Mouse (Mus musculus): Measurements from ENCODE around the gene Asb10.
"Not testable (repeated sequence)": the region's sequence is repeated elsewhere in the genome, so short reads cannot be mapped to it uniquely, and the experiment has no call there.

Asb10 gene

DNA sequence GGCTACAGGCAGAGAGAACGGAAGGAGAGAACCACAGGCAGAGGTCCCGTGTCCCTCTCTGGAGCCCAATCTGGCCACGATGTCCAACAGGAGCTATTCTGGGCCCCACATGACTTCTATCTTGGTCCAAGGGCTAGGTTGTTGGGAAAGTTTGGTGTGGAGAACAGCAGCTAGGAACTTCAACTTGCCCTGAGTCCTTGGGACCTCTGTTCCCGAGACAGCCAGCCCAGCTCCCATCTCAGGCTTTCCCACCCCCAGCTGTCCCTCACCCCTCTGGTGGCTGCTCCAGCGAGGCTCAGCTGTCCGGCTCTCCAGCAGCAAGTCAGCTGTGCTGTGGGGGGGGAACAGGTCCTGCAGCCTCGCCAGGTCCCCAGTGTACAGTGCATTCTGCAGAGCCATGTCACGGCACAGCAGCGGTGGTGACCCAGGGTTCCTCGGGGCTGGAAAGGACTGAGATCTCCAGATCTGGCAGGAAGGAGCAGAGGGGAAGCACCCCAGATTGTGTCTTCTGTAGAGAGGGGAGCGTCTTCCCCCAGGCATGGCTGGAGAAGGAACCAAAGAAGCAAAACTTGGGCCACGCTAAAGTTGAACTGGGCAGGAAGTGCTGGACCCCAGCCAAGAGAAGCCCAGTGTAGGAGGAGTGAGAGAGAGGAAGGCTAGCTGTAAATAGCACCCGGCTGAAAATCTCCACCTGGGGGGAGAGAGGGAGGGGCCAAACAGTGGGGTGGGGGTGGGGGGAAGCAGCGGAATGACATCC is at the start of gene Asb10:
Gene Asb10 (minus strand): TSS at position 592 of the 757 bp plus-strand sequence.
- in situ Hi-C loops (cut with MboI, MseI), result no loop called here

DNA sequence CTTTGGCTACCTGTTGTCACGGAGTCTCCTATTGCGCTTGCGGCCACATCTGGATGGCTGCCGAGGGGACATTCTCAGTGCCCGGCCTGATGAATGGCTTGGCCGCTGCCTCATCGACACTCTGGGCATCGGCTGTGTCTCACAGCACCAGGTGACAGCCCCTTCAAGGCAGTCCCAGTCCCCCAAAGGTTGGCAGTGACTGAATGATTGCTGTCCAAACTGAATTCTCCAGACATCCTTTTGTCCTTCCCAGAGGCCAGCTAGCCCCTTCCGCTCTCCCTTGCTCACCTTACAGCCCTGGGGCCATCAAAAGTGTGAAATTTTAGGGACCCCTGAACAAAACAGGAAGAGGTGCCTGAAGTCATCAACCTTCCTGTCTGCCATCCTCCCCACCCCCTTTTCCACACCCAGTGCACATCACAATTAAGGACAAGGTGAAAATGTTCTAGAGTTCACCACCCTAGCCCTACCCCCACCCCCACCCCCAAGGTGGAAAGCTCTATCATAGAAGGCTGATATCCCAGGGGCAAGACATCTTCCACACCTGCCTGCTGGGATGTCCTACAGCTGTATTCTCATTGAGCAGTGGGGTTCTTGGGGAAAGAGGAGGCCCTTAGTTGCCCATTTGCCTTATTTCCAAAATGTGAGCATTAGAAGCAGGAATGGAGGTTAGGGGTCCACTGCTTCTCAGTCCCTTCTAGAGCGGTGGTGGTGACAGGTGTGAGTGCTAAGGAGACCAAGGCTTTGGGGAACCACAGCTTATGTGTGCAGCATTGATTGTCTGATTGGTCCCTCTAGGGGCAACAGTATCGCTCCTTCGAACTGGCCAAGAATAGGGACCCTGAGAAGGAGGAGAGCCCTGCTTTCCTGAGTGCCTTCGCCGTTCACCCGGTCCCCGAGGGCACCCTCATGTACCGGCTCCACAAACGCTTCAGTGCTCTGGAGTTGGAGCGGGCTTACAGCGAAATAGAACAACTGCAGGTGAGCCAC is 49.0 kb upstream of the Asb10 start:
- in situ Hi-C loops (cut with MboI, MseI), result no loop called here

DNA sequence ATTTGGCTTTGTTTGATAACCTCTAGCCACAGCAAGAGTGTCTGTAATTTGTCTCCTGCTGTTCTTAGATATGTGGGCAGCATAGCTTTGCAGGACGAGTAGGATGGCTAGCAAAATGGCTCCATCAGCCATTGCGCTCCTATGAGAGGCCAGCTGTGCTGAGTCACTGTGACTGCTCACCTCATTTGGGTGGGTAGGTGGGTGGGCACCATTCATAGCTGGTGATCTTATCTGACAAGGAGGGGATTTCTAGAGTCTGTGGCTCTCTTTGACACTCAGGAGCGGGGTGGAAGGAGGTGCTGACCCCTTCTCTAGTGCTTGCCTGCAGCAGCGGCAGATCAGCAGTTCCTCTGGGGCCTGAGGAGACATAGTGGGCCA is 46.4 kb upstream of the Asb10 start:
- in situ Hi-C loops (cut with MboI, MseI), result no loop called here

DNA sequence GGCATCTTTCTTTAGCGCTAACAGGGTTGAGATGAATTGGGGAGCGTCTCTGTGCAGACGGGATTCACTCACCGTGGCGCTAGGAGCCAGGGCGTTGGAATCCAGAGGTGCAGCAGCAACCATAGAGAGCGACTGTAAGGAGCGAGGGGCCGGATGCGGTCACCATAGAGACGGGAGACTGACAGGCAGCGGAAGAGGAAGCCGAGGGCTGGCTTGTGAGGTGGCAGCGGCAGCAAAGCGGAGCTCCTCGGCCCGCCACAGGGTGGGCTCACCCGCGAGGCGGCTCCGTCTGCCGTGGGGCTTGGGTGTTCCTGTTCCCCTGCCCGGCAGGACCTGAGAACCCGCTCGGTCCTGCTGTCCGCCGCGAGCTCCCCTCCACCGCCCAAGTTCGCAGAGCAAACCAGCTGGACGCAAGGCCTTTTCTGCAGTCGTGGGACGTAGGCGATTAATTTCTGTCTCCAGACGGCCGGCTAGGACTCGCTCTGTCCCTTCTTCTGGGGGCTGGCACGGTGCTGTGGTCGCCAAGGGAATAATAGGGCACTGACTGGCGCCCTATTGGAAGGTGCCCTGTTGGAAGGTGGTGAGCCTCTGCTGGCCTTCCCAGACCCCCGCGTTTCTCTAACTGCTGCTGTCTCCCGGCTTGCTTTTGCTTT is 45.9 kb upstream of the Asb10 start, which contains the start of gene Chpf2:
Gene Chpf2 (plus strand): TSS at position 195 of the 653 bp plus-strand sequence.
- in situ Hi-C loops (cut with MboI, MseI), result no loop called here

DNA sequence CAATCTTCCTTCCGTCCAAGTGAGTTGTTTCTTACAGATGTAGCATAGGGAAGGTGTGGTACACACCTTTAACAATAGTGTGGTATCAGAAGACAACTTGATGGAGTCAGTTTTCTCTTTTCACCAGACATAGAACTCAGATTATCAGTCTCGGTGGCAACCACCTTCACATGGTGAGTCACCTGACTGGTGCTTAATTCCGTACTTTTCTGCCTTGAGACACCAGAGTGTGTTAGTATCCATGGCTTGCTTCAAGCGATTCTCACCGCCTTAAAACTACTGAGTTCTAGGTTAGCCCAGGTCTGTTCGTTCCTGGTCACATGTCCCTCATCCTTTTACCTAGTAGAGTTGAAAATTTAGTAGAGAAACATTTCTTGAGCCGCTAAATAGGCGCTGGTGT is 45.3 kb upstream of the Asb10 start:
- in situ Hi-C loops (cut with MboI, MseI), result no loop called here

DNA sequence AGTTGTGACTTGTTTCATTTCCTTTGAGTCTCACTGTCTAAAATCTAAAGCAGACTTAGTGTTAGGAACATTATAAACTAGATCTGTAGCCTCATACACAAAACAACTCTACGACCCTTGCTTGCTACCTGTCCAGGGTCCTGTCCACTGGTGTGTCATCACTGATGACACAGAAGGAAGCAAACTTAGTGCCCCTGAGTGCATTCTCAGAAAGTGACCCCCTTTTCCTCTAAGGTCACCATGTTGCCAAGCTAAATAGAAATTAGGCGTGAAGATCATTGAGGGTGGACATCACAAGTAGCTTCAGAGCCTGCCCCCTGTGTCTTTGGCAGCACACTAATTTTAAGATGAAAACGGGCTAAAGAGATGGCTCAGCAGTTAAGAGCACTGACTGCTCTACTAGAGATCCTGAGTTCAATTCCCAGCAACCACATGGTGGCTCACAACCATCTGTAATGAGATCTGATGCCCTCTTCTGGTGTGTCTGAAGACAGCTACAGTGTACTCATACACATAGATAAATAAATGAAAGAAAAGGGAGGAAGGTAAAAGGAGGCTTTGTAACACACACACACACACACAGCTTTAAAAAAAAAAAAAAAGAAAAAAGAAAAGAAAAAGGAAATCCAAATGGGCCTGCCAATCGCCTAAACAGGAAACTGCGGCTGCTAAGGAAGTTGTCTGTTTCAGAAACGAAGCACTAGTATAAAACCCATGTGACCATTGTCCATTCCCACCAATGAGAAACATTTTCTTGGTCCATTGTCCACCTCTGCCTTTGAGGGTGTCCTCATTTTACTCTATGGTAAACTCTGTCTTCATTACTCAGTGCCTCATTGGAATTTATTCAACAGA is 37.6 kb upstream of the Asb10 start:
- in situ Hi-C loops (cut with MboI, MseI), result no loop called here

DNA sequence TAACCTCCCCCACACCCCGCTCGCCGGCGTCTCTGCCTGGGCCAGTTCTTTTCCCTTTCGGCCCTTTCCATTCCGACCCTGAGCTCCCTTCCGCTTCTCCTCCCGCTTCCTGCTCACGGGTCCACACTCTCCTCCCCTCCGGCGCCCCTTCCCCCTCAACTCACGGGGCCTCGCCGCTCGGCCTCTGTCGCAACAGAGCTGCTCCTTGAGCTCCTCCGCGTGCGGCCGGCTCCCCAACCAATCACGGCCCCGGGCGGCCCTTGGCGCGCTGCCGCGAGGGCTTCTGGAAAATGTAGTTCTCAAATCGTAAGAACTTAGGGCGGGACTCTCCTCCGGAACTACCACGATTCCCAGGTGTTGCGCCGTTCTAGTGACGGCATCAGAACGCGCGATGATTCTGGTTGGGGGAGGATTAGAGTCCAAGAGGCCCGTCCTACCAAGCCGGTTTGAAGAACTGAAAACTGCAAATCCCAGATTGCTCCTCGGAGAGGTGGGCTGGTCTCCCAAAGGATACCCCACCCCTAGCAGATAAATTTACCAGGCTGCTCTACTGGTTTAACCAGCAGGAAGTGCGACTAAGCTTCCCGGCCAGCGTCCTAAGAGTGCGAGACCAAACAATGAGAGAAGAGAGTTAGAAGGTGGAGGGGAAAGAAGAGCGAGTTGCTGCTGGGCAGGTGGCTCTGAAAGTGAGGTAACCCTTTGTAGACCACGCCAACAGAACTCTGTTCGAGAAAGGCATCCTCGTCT is 36.6 kb upstream of the Asb10 start, which contains the start of gene Abcf2:
Gene Abcf2 (minus strand): TSS at position 285 of the 747 bp plus-strand sequence.
- in situ Hi-C loops (cut with MboI, MseI), result no loop called here

DNA sequence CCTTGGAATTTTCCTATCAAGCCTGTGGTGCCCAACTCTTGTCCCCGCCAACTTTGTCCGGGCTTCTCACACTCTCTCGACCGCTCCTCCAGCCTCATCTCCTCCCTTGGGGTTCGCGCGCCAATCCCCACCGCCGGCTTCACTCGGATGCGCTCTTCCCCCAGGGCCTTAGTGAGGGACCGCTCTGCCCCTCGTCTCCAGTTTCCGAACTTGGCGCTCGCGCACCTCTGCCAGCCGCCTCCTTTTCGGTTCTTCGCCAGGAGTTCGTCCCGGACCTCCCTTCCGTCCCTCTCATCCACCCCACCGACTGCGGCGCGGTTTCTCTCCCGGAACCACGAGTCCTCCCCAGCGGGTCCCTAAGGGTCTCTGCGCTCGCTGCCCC is 36.0 kb upstream of the Asb10 start:
- in situ Hi-C loops (cut with MboI, MseI), result no loop called here

DNA sequence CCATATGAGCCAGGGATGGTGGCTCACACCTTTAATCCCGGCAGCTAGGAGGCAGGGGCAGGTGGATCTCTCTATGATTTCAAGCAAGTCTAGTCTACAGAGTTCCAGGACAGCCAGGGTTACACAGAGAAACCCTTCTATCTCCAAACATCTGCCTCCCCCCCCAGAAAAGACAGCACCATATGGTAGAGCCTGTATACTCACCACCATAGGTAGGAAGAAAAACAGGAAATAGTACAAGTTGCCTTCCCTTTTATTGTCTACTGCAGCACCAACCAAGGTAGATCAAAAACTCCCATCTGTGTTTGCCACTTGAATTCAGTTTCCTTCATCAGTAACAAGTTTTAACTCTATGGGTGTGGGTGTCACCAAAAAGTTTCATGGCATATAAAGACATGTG is 35.2 kb upstream of the Asb10 start:
- in situ Hi-C loops (cut with MboI, MseI), result no loop called here

DNA sequence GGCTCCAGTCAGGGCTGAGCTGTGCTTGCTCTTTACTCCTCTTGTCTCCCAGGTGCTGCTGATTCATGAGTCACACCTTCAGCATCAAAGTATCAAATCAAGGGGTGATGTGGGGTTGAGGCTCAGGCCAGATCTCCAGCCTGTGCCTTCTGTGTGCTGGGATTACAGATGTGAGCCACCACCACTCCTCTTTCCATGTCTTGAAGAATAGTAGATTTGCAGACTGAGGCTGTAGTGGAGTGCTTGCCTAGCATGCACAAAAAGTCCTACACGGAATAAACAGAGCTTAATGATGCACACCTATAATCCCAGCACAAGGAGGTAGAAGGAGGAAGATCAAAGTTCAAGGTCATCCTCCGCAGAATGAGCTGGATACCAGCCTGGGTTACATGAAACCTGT is 15.9 kb upstream of the Asb10 start, which contains the start of gene 4931409K22Rik:
Gene 4931409K22Rik (minus strand): TSS at position 101 of the 400 bp plus-strand sequence.
- in situ Hi-C loops (cut with MboI, MseI), result no loop called here

DNA sequence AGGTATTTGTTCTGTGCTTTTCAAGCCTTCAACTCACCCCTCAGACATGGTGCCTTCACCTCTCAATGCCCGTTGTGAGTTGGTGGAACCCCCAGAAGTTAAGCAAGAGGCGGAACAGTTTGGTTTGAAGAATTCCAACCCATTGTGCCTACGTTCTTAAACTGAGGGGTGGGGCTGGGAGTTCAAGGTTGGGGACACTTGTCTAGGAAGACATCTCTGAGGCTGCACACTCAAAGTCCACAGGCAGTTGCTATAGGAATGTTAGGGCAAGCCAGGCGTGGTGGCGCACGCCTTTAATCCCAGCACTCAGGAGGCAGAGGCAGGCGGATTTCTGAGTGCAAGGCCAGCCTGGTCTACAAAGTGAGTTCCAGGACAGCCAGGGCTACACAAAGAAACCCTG is 14.6 kb upstream of the Asb10 start:
- in situ Hi-C loops (cut with MboI, MseI), result not testable (repeated sequence)

DNA sequence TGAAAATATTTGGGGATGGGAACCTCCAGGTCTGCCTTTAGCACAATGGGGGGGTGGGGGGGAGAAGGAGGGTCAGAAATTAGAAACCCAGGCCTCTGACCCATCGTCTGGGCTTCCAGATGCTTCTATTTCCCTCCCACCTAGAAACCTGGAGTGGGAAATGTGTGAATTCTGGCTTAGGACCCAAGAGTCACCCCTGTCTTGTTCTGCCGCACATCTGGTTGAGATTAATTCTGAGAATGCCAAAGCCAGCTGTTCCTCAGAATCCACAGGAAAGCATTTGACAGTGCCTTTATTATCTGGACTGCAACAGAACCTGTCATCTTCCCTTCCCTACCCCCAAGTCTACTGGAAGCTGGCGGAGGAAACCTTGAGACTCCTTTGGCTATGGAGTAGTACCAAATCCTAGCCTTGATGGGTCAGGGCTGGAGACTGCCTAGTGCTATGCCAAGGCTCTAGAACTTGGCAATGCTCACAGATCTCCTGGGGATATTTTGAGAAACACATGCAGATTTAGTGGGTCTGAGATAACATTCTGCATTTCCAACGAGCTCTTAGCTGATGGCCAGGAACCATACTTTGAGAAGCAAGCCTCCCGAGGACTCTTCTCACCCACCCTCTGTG is 13.0 kb upstream of the Asb10 start:
- in situ Hi-C loops (cut with MboI, MseI), result no loop called here

DNA sequence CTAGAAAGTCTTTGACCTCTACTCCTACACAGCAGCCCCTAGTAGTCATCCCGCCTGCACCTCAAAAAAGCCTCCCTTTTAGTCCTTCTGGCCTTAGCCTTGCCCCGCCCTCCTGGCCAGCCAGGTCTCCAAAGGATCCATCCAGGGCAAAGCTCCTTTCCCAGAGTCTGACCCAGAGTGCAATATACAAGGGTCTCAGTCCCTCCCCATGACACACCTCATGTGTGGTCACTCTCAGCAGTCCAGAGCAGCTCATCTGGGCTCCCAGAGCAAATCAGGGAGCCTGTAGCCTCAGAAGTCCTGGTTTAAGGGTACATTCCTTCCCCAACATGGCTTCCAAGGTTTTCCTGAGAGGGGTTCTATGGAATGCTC is 10.5 kb upstream of the Asb10 start:
- in situ Hi-C loops (cut with MboI, MseI), result no loop called here

DNA sequence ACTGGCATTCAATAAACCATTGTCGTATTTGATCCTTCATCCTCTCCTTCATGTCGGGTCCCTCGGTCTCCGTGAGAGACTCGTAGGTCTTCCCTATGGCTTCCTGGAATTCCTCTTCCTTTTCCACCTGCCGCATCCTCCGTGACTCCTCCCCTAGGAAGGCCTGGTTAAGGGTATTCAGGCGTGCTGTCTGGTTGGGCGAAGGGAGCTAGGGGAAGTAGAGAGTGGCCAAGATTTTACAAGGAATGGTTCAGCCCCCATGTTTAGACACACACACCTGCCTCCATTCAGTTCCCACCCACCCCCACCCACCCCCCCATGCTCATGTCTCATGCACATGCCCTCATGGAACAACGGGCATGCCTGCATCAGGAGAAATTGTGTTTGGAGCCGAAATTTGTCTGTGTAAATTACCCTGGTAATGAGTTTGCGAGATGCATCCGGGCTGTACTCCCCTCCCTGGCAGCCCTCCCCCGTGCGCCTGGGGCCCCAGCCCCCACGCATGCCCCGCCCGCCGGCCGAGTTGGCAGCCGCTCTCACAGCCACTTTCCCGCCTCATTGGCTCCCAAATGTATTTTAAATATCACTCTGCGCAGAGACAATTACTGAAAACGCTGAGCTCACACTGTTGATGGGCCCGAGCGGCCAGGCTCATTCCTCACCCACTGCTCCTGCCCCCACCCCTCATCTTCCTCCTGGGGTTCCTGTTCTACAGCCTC is 10.0 kb upstream of the Asb10 start:
- in situ Hi-C loops (cut with MboI, MseI), result no loop called here

DNA sequence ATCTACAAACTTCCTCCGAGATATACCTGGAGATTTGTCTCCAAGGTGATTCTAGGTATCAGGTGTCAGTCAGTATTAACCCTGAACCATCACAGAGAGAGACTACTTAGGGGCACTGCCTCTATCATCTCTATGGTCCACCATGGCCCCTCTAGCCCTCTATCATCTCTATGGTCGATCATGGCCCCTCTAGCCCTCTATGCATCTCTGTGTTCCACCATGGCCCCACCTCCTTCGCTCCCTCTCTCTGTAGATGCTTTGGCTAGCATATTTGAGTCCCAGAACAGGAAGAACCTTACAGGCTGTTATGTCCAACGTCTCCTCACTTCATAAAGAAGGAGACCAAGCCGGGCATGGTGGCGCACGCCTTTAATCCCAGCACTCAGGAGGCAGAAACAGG is 1.9 kb upstream of the Asb10 start:
- in situ Hi-C loops (cut with MboI, MseI), result no loop called here

DNA sequence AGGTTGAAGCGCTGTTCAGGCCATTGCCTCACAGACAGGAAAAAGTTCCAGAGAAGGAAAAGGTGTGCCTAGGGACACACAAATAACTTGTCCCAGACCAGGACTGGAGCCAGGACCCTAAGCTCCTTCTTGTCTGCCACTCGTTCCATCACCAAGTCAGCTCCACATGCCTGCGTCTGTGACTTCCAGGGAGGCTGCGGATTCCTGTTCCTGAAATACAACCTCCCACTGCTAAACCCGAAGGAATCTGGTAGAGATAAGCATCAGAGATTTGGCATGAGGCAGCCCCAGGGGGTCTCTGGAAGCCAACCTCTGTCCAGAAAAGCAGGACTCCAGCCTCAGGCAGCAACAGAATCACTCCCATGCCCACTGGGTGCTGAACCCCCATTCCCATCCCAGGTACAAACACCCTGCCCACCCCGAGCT is 379 bp upstream of the Asb10 start:
- in situ Hi-C loops (cut with MboI, MseI), result no loop called here

DNA sequence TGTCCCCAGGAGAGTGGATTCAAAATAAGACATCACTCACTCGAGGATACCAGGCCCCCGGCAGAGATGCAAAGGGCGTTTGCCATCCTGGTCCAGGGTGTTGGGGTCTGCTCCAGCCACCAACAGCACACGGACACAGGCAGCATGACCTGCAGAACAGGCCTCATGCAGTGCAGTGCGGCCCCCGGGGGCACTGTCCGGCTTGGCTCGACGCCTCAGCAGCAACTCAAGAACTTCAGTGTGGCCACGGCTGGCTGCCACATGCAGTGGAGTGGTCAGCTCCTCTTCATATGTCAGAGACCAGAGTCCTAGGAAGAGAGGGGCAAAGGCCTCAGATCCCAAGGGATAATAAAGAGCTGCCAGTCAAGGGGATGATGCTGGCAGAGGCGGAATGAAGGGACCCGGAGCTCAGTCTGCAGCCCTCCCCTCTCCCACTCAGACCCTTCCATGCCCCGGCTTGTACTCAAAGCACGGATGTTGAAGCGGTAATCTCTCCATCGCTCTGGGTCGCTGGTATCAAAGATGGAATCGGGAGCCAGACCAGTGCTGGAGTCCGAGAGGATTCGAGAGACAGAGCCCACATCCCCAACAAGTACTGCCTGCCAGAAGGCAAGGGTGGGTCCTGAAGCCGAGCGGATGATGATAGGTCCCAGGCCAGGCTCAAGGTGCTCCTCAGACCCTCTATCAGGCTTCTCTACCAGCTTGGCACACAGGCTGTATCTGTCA is 1.0 kb downstream of the Asb10 start:
- in situ Hi-C loops (cut with MboI, MseI), result no loop called here

DNA sequence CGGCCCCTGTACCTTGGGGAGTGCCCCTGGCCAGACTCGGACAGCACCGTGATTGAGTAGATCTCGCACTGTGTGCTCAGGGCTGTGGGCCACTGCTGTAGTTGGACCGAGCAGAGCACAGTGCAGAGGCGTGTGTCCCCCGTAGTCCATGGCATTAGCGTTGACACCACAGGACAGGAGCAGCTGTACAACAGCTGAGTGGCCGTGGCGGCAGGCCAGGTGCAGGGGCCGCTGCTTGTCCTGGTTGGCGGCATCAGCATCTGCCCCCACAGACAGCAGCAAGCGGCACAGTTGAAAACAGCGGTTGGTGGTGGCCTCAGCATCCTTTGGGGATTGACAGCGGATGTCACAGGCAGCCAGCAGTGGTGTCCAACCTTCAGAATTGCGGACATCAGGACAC is 3.2 kb downstream of the Asb10 start:
- in situ Hi-C loops (cut with MboI, MseI), result no loop called here

DNA sequence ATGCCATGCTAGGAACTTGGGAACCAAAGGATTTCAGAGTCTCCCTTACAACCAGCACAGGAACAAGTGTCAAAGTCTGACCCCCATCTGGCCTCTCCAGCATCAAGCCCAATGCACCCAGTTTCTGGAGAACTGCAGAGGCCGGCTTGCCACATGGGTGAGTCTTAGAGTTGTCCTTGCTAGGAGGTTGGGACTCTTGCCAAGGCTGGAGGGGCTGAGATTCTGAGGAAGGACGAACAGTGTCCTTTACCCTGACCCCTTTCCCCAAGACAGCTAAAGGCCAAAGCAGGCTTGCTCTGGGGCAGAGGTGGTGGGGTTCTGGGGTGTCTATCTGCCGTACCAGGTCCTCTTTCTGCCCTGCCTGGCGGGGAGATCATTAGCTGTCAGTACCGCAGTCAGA is 4.3 kb downstream of the Asb10 start:
- in situ Hi-C loops (cut with MboI, MseI), result no loop called here

Data from T-helper 1 cell (primary cell).